Mouse (Mus musculus) gastrocnemius, postnatal 4 days (tissue): Measurements from ENCODE around the gene Axin2. TPM values are rescaled to one million over a fixed set of nuclear protein-coding genes. Genes with fewer than 3 reads are reported as not detected.
A peak's percentile ranks its signal among the peaks of the same experiment; 100 is the strongest.
"Not testable (repeated sequence)": the region's sequence is repeated elsewhere in the genome, so short reads cannot be mapped to it uniquely, and the experiment has no call there.

ENCODE experiments used
- DNase-seq, 2 experiments: peaks; one replicate each; pipeline ENCODE4 v3.0.0; 2021 to 2022; ENCODE audit warnings: low spot score in 2 of 2, mixed read lengths in 2 of 2
- long read RNA-seq, 2 experiments: library from polyadenylated mRNA; stranded (forward); transcript quantifications; one replicate each; pipeline ENCODE4 v2.0.0; 2021
- total RNA-seq, 2 experiments: library from RNA; stranded (reverse); gene quantifications; 2 replicates each; pipeline ENCODE4 v1.2.3; 2021

The Axin2 gene
- 10 to 100 TPM; 24.5 to 26.8 TPM for total RNA-seq
- long read RNA-seq, experiment 1, partial matches to known transcripts = 2 of 7 reads
- long read RNA-seq, experiment 1, other reads (novel, unspliced or antisense) = 4 of 7 reads
- long read RNA-seq, experiment 2, full-length matches to known transcripts = 2 of 8 reads
- long read RNA-seq, experiment 2, partial matches to known transcripts = 1 of 8 reads
- long read RNA-seq, experiment 2, other reads (novel, unspliced or antisense) = 5 of 8 reads

DNA sequence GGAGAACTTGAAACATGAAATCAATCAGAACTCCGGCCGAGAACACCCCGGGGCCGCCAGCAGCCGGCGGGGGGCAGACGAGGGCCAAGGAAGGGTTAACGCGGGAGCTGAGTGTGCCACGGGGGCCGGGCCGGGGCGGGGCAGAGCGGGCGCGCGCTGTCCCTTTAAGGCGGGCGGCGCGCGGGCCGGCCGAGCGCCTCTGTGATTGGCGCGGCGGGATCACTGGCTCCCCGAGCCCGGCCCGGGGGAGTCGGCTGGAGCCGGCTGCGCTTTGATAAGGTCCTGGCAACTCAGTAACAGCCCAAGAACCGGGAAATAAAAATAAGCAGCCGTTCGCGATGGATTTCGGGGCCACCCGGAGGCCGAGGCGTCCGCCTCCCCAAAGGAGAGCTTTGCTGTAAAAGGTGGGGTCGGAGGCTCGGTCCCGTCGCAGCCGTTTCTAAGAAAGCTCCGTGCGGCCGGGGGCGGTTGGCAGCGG is at the start of gene Axin2:
Axin2 (plus strand) TSS at position 192 of the 478 bp plus-strand sequence.
- DNase-seq = peak; percentile 86 to 91

DNA sequence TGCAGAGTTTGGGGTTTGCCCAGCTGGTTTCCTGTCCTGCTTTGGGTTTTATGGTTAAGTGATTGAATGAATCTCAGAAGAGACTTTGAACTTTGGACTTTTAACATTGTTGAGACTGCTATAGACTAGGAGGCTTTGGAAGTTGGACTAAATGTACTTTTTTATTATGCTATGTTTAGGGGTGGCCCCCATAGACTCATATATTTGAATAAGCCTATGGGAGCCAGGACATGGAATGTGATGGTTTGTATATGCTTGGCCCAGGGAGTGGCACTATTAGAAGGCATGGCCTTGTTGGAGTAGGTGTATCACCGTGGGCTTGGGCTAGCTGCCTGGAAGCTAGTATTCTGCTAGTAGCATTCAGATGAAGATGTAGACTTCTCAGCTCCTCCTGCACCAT is 48.9 kb upstream of the Axin2 start:
- DNase-seq = not testable (repeated sequence)

DNA sequence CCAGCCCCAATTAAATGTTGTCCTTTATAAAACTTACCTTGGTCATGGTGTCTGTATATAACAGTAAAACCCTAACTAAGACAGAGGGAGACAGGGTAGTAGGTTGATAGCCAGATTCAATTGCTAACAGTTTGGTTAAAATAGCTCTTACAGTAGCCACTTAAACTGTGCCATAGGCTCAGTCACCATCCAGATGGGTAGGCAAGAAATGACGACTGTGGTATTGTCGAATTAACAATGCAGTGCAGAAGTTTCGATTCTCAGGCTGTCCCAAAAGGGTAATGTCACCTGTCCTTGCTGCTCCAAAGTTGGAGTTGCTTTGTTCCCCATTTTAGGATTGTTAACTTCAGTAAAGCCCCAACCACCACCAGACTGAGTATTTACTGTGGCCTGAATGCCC is 48.4 kb upstream of the Axin2 start:
- no peak for DNase-seq

DNA sequence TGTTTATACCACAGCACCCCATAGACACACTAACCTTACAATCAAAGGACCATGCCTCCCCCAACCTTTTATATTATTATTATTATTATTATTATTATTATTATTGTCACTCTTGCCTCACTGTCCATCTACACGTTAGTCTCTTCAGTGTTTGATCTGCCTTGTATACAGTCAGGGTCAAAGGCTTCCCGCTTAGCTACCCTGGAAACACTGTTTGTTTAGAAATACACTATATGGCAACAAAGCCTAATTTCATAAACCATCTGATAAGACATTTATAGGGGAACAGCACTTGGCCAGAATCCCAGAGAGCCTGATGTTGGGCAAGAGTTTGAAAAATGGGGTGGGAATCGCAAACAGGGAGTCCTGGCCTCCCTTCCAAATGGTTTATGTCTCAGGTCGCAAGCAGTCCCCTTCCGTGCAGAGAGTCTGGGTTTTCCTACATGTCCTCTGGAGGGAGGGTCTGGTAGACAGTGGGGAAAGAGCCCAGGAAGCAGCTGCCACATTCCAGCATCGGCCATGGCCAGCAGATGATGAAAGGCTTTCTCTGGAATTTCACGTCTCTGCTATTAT is 43.4 kb upstream of the Axin2 start:
- no peak for DNase-seq

DNA sequence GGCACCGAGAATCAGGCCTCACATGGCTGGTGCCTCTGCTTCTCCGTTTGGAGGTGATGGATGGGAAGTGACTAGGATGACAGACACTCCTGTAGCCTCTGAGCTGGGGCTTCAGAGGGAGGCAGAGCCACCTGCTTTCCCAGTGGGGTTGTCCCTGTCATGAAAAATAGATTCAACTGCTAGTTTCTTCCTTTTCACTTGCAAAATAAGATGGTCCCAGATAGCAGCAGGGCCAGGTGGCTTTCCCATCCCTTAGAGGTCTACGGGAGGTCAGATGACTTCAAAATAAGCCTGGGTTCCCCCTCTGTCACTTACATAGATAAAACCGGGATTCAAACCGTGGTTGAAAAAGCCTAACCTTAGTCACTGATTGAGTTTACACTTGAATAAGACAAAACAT is 42.6 kb upstream of the Axin2 start:
- DNase-seq = no peak

DNA sequence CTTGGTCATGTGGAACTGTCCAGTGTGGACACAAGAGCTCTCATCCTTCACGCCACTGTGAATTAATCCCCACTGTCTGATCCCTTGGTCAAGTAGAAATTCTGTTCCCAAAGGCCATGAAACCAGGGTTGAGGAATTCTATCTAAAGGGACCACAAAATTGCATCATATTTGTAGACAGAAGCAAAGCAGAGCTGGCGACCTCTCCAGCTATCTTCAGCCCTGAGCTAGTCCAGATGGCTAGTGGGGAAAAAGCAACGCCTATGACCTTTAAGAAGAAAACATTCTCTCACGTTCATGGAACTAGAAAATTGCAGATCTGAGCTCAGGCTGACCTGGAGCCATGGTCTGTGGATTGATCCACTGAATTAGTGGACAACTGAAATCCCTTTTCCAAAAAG is 39.6 kb upstream of the Axin2 start:
- no peak for DNase-seq

DNA sequence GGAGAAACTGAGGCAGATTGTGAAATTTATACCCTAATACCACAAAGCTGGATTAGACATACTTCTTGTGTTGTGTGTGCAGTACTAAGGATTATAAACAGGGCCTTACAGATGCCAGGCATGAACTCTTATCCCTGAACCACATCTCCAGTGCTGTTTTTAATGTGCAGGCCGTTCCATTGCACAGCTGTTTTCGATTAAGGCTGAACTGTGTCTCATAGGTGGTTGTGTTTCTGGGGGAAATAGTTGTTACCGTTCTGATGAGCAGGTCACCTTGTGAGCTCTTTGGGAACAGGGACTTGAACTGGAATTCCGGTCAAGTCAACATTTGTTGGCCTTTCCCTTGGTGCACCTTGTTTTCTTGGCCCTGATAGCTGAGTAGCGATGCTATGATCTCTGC is 38.5 kb upstream of the Axin2 start:
- no peak for DNase-seq

DNA sequence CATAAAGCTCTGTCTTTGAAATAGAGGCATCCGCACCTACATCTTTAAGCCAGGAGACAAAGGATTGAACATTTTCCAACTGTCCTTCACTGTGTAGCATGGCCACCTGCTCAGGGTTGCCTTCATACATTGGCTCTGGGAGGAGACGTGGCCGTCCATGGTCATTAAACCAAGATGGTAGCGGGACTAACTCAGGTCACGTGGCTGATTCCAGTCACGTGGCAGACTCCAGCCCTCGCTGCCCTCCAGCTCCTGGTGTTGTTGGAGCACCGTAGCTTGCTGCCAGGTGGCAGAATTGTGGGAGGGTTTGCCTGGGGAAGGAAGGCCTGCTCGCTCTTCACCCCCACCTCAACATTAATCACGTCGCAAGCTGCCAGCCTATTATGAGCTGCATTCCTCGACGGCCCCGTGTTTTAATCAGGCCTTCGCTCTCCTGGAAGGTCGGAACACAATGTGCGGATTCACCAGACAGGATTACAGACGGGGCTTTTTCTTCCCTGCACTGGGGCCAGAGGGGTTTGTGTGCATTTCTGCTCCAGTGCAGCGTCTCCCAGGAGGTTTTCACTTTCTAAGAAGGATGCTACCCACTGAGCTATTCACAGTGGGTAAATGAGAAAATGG is 34.8 kb upstream of the Axin2 start:
- no peak for DNase-seq

DNA sequence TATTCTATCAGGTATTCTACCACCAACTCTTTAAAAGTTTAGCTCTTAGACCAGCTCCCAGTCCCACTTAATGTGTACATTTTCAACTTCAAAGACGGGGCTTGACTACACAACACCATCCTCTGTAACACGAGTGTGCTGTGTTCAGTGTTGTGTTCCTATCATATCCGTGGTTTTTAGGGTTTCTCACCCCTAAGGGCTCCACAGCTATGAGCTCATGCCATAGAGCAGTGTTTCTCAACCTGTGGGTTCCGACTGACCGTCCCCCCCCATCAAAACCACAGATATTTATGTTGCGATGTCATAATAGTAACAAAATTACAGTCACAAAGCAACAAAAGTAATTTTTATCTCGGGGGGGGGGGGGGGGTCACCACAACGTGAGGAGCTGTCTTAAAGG is 34.1 kb upstream of the Axin2 start:
- DNase-seq = no peak

DNA sequence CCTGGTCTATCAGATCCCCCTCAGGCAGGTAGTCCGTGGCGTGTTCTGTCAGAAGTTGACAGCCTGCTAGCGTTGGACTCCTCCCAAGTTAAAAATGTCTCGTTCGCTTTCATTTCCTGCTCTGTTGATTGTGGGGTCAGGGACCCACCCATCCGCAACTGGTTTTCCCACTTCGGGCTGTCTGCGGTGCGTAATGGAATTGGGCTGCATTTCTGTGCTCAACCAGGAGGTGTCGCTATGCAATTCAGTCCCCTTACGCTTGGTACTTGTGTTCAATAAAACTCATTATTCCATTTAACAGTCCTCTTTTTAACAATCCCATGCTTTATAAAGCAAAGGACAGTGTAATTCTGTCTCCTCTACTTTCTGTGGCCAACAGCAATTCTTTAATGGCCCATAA is 31.0 kb upstream of the Axin2 start:
- no peak for DNase-seq

DNA sequence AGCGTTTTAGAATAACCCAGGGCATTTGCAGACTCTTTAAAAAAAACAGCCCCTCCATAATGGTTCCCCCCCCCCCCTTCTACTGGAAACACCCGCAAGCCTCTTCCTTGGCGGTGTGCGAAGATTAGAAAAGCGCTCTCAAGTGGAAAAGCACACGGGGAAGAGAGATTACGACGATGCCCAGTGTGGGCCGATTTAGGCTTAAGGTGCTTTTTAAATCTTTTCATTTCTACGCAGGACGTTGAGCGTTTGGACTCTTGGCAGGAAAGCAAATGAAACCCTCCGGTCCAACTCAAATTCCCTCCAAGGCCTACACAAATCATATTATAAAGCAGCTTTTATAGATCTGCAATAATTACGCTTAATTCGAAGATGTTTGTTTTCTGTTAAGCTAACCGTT is 29.6 kb upstream of the Axin2 start:
- no peak for DNase-seq

DNA sequence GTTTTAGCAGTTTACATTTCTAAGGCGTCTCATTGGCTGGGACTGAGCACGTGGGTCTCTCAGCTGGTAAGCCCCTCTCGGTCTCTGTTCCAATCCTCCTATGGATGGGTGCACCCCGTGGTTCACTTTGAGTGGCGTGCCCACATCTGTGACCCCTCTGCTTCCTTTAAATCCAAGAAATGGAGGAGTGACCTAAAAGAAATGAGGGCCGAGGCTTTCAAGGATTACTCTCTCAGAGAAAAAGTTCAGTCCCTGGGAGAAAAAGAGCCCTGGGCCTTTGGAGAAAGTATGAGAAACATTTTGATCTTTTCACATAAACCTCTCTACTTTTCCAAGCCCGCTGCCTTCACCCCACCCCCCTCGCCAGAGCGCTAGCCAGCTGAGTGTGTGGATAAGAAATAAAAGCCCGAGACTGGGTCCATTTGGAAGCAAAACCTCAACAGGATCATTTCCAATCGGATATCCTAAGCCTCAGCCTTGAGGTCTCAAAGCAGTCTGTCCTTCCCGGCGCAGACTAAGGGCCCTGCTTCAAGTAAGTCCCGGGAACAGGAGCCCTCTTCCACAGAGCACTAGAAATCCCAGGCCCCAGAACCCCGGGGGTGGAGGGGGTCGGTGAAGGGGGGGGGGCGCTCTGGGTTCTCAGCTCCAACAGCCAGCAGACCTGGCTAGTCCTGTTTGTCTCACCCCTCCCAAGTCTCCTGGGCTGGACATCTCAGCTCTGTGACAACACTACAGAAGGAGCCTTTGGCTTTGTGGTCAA is 28.9 kb upstream of the Axin2 start:
- DNase-seq = peak in 1 of 2 experiments; percentile 58

DNA sequence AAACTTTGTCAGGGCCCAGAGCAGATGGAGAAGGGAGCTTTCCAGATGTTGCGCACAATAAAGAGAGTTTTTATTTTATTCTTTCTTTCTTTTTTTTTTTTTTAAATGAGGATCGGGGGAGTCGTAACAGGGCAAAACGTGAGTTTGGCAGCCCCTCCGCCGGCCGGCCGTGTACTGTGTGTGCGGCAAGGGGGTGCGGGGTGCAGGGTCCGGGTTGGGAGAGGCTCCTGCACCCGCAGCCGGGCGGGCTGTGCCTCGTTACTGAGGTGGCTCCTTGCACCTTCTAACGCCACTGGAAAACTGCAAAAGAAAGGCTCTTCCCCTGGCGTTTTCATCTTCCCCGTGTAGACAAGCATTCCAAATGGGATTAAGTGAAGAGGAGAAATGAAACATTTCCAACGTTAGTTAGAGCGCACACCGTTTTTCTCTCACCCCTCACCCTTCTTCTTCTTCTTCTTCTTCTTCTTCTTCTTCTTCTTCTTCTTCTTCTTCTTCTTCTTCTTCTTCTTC is 28.2 kb upstream of the Axin2 start:
- DNase-seq = no peak

DNA sequence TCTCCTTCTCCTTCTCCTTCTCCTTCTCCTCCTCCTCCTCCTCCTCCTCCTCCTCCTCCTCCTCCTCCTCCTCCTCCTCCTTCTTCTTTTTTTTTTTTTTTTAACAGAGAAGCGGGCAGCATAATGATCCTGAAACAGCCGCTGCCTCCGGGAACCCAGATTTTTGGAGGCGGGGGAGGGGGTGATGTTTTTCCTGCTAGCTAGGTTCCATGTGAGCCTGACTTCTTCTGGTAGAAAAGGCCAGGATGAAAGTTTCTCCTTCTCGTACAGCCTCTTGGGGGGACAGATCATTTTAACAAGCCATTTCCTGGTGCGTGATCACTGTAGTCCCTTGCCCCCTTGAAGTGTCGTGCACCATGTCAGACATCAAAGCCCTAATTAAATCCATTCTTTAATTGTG is 27.7 kb upstream of the Axin2 start:
- no peak for DNase-seq

DNA sequence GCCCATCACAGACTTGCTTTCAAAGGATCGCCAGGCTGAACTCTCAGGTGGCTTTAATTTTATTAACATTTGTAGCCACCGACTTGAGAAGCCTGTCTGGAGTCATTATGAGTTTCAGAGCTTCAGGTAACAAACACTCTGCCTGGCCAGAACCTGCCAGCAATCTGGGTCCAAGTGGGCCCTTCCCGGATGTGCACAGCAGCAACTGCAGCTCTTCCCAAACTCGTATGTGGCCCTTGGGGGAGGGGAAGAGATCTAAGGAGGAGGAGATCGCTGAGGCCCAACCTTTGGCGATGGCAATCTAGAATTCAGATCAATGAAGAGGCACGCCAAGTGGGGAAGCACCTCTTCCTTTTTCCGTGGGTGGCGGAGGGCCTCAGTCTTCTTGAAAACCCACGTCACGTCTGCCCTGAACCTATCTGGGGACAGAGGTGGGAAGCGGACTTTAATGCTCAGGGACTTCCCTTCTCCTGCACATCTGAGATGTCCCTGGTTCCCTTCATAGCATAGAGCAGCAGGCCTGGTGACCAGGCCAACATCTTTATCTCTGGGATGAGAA is 26.8 kb upstream of the Axin2 start:
- no peak for DNase-seq

DNA sequence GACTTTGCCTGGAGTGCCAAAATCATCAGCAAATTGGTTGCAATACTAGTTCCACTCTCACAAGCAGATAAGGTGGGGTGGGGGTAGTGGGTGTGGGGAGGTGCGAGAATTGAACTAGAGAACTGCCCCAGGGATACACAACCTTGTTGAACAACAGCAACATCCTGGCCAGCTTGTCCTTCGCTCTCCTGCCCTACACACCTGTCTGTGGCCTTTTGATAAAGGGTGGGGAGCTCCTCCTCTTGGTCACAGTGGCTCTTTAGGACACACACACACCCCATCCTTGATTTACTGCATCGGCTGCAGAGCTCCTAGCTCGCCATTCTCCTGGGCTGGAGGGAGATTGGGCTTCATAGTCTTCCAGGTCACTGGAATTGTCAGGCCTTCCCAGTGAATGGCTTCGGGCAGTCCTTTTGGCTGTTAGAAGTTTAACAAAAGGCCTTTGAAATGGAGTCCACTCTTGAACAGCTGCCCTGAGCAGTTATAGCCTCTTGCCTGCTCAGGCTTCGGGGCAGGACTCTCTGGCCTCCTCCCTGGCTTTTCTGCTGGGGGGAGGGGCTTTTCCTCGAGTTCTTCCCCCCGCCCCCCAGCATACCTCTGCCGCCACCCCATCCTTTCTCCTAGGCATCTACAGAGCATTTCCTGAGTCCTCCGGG is 26.2 kb upstream of the Axin2 start:
- no peak for DNase-seq

DNA sequence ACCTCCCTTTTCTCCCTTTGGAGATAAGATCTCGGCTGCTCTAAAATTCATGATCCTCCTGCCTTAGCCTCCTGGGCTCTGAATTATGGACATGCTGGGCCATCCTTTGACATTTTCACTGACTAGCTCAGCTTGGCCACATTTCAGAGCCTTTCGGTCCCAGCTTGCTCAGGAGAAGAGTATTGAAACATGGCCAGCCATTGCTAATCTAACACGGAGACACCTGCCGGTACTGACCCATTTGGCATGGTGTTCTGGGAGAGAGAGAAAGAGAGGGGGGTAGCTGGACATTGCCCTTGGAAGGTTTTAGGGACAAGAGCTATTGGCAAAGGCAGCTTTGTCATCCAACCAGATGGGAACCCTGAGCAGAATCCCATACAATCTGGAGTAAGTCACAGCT is 23.1 kb upstream of the Axin2 start:
- no peak for DNase-seq

DNA sequence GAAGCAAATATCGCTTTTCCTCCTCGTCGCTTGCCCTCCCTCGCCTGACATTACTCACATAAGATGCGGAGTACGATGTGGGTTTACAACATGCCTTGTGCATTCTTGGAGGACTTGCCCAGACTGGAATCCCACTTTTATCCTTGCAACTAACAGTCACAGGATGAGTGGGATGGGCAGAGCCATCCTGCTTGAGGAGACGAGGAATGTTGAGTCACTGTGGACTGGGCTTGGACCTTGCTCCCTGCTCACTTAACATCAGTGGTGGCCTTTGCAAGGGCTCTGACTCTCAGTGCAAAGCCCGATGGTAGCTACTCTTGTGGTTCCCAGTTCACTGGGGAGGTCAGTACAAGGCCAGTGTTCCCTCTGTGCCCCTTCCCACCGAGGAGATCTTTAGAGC is 22.1 kb upstream of the Axin2 start:
- DNase-seq = no peak

DNA sequence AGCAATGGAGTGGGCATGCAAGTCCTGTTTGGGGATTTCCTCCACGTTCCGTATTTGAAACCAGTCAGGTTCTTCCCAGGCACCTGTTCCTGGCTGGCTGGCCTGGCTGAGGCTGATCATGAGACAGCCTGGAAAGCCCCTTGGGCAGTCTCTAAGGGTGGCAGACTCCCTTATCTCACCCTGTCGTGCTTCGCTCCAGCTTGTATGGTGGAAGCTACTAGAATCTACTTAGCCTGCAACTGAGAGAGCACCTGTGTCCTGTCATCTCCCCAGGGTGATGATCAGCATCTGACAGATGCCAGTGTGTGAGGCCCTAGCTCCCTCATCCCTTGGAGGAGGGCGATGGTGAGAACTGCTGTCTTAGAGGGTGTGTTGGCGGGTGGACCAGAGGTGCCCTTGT is 21.7 kb upstream of the Axin2 start:
- no peak for DNase-seq

DNA sequence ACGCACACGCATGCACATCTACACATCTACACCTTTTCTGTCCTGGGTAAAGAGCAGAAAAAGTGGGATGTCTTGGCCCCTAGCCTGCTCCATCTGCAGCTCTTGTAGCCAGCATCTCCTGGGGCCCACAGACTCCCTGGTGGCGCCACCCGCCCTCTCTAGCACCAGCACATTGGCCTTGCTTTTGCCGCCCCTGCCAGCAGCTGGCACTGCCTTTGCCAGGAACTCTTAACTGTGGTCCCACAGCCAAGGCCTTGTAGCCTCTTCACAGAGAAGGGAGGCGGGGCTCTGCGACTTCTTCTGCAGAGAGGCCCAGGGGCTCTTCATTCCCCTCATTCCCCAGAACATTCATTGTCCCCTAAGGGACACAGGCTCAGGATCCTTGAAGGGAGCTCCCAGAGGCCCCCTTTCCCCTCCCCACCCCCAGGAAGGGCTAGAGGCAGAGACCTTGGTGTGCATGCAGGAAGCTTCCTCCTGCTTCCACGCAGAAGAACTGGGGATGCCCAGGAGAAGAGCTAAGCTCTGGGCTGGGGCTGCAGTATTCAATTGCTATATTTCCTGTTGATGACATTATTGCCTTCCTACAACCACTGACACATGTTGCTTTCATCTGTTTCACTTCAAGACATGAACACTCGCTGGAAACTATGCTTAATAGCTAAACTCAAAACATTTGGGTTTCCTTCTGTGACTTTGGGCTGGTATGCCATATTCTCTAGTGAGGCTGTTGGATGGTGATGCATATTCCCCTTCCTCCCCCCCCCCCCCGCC is 19.2 kb upstream of the Axin2 start:
- peak in 1 of 2 experiments; percentile 47 for DNase-seq
